Mouse (Mus musculus) G1E (cell line): ENCODE data around the gene Iqce.

ENCODE experiments used
- CTCF ChIP-seq: IDR thresholded peaks from 2 replicates; pipeline ENCODE4 v1.5.1; 2012; ENCODE audit warnings: low read depth, low read length, inconsistent platforms, mixed read lengths
- GATA1 ChIP-seq: IDR thresholded peaks from 2 replicates; pipeline ENCODE4 v1.6.1; 2012; ENCODE audit warnings: borderline replicate concordance, low read length, inconsistent platforms, mixed read lengths
- GATA2 ChIP-seq: IDR thresholded peaks from 2 replicates; pipeline ENCODE4 v1.6.1; 2012; ENCODE audit warnings: low read depth, low read length, inconsistent platforms, borderline replicate concordance
- POLR2AphosphoS5 ChIP-seq: IDR thresholded peaks from 2 replicates; pipeline ENCODE4 v1.6.1; 2012; ENCODE audit warnings: low read depth, low read length, inconsistent platforms; ENCODE audit not compliant: insufficient replicate concordance
- TAL1 ChIP-seq: conservative IDR thresholded peaks from 2 replicates; pipeline ENCODE4 v1.6.1; 2012; ENCODE audit warnings: low read depth, low read length, inconsistent platforms, mixed read lengths

DNA sequence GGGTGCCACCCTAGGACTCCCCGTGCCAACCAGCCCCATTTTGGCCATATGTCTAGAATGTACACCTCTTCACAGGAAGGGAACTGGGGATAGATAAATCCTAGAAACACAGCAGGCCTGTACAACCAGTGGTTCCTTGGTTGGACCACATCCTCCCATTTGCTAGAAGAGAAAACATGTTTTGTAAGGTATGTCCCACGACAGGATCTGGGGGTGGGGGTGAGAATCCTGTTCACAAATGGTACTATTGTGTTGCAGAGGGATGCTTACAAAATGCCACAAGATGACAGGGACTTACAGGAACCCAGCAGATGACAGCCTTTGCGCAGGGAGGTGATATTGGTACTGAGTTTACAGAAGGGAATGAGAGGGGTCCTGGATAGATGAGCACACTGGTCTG lies 64.2 kb downstream of the Iqce start:
- TF ChIP-seq POLR2AphosphoS5 = no peak
- TF ChIP-seq CTCF = no peak
- TF ChIP-seq GATA1 = no peak
- no peak for TF ChIP-seq TAL1
- TF ChIP-seq GATA2 = no peak
